Mouse (Mus musculus): ENCODE data around the gene Gbx2. TPM values are rescaled to one million over a fixed set of nuclear protein-coding genes. Genes with fewer than 3 reads are reported as not detected.

The Gbx2 gene
- polyA plus RNA-seq (2015; fragmentation: Nextera tagmentation; extraction: Ambion mirVana) = 19.2 and 24.8 TPM in 2 replicates

DNA sequence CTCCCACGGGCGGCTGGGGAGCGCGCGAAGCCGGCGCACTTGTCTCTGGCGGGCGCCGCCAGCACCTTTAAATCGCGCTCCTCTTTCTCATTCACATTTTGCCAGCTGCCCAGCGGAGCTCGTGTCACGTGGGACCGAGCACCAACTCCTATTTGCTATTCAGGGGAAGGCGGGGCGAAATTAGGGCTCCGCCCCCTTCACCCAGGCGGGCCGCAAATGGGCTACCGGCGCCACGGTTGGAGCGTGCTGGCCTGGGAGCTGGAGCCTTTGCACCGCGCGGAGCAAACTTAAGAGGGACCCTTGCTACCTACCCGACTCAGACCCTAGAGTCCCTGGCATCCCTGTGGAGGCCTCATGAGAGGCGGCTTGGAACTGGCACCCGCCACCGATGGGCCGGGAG lies at the start of gene Gbx2:
Gbx2 (minus strand) TSS at position 60 of the 400 bp plus-strand sequence.

Other genes with a start within 250 kb of the Gbx2 start
- 0.76 and 0.93 TPM in 2 replicates for gene Asb18, start 83.5 kb upstream of the Gbx2 start, polyA plus RNA-seq (2015; fragmentation: Nextera tagmentation; extraction: Ambion mirVana)
- gene Iqca, start 222.2 kb upstream of the Gbx2 start, polyA plus RNA-seq (2015; fragmentation: Nextera tagmentation; extraction: Ambion mirVana) = 0.72 and 1.5 TPM in 2 replicates

All from neural tube, postnatal 0 days (tissue).